Mouse (Mus musculus): ENCODE measurements around the gene Gm6588.

DNA sequence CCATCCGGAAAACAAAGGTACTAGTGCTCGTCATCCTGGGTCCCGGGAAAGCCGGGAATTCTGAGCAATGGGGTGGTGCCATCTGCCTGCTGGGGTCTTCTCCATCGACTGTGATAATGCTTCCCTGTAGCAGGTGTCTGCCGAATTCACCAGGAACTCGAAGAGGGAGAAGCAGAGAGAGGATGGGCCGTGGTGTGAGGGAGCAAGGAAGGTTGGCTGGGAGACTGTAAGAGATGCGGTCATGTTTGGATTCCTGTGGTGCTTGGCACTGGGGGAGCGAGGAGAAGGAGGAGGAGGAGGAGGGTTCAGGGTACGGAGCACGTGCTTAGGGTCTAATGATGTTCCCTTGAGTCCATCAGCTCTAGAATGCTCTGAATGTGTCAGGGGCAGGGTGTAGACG lies 33.3 kb downstream of the Gm6588 start:
- TF ChIP-seq POLR2A (IDR thresholded peaks at IDR 0.05; ENCODE audit: low read depth, low read length) (no peak), CTCF (IDR thresholded peaks at IDR 0.05; ENCODE audit: extremely low read depth, insufficient read length, insufficient replicate concordance, low read depth, low read length) (no peak)
